Mouse (Mus musculus) layer of hippocampus, adult 9-10 months (tissue): ENCODE data around the gene Spen.

Experiments
- DNase-seq: peaks from one replicate; pipeline ENCODE4 v3.0.0; 2022; ENCODE audit warnings: low spot score

Spen gene

GRCm38 (mm10) chr4:141420886-141421285, 117.5 kb downstream of the Spen start:
- no peak for DNase-seq

- no peak for DNase-seq
These were observed 118.1 kb downstream of the Spen start, which contains the start of gene Hspb7 for GRCm38 (mm10) chr4:141420192-141420829. TSS of gene Hspb7 (plus strand) at chr4:141420779.

- no peak for DNase-seq
These were observed 118.8 kb downstream of the Spen start for GRCm38 (mm10) chr4:141419398-141420191.
